Mouse (Mus musculus) adrenal gland, adult 2 months (tissue): ENCODE data around the gene Cd302. TPM values are rescaled to one million over a fixed set of nuclear protein-coding genes. Genes with fewer than 3 reads are reported as not detected.

Source experiments
- polyA plus RNA-seq: library from polyadenylated mRNA; depleted of rRNA; stranded (reverse); fragments of >200 nt; gene quantifications from 2 replicates; pipeline ENCODE4 v1.2.3, GENCODE M21; 2012; rRNA removed
- total RNA-seq, 2 experiments: library from RNA; stranded (reverse); gene quantifications; 2 replicates each; pipeline ENCODE4 v1.2.3; 2021

Gene Cd302
- total and polyA plus RNA-seq, 3 experiments = 10.1 to 44.6 (median 32.0) TPM

Other genes starting within 250 kb of the Cd302 start
- 10 to 100 TPM; 60.3 to 86.8 TPM for gene Baz2b, start 74.6 kb downstream of the Cd302 start, total RNA-seq
- 7.8 and 11.9 TPM in 2 replicates for gene Baz2b, start 74.6 kb downstream of the Cd302 start, polyA plus RNA-seq
- 10 to 100 TPM; 35.6 to 44.2 TPM for gene March7, start 74.6 kb downstream of the Cd302 start, total RNA-seq
- 3.7 and 4.7 TPM in 2 replicates for gene March7, start 74.6 kb downstream of the Cd302 start, polyA plus RNA-seq
- 1 to 10 TPM in 1 of 2 experiments, under 1 TPM in 1; 0.66 to 1.4 TPM for gene Ly75, start 98.8 kb upstream of the Cd302 start, total RNA-seq
- 0.09 TPM in 2 replicates for gene Ly75, start 98.8 kb upstream of the Cd302 start, polyA plus RNA-seq